Mouse (Mus musculus) liver, adult 2 months (tissue): ENCODE measurements around the gene Sbpl.

Source experiments
- CTCF ChIP-seq: fragments of 200-500 bp; IDR thresholded peaks from 2 replicates; pipeline ENCODE4 v1.5.1; 2011; ENCODE audit warnings: low read depth, low read length, control low read depth
- POLR2A ChIP-seq: fragments of 200-500 bp; IDR thresholded peaks from 2 replicates; pipeline ENCODE4 v1.6.1; 2011; ENCODE audit warnings: low read length, control low read depth; ENCODE audit not compliant: insufficient read depth; ENCODE audit errors: extremely low read depth

DNA sequence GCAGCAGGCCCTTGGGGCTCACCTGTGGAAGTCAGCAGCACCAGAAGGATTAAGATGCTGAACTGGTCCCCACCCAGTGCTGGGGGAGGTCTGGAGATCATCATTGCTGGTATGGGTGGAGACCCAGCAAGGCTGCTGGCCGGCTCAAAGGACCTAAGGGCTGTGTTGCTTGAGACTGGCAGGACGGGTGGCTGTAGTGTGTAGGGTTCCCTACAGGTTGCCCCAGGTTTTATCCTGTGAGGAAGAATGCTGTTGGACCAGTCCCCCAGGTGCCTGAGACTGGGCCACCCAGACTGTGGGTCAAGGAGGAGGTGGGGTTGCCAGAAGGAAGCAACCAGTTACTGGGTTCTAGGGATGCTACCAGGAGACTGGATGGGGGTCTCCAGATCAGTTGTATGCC, 42.8 kb upstream of the Sbpl start, which contains the start of gene Prss22:
- no peak for TF ChIP-seq POLR2A
- no peak for TF ChIP-seq CTCF
